Mouse (Mus musculus) induced T-regulatory cell, adult 2 months (primary cell): ENCODE results near the gene Hspa8.
A peak's percentile ranks its signal among the peaks of the same experiment; 100 is the strongest.

ENCODE experiments used
- DNase-seq: peaks from one replicate; pipeline ENCODE4 v3.0.0-alpha.2; 2012; ENCODE audit warnings: low read depth

Hspa8 gene

GRCm38 (mm10) chr9:40811860-40812259 is 11.1 kb downstream of the Hspa8 start:
- peak; percentile 76 for DNase-seq

GRCm38 (mm10) chr9:40814060-40814459 is 13.3 kb downstream of the Hspa8 start:
- DNase-seq = peak; percentile 62

GRCm38 (mm10) chr9:40817325-40818028 is 16.7 kb downstream of the Hspa8 start:
- DNase-seq = no peak

GRCm38 (mm10) chr9:40825601-40826000 is 24.8 kb downstream of the Hspa8 start:
- DNase-seq = no peak

- DNase-seq = no peak
Observed at GRCm38 (mm10) chr9:40827366-40827765, 26.6 kb downstream of the Hspa8 start.

- DNase-seq = peak; percentile 82
Observed at GRCm38 (mm10) chr9:40834569-40834968, 33.8 kb downstream of the Hspa8 start.

DNA sequence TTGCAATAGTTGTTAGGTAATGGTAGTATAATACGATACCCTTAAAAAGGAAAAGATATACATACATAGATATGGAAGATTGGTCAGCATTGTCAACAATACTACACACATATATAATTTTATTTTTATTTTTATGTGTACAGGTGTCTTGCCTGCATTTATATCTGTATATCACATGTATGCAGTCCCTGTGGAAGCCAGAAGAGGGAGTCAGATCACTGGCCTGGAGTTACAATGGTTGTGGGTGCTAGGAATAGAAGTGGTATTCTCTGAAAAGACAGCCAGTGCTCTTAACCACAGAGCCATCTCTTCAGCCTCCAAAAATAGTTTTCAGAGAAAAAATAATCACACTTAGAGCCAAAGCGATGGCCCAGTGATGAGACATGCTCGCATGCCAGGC is 35.9 kb downstream of the Hspa8 start:
- DNase-seq = no peak

DNA sequence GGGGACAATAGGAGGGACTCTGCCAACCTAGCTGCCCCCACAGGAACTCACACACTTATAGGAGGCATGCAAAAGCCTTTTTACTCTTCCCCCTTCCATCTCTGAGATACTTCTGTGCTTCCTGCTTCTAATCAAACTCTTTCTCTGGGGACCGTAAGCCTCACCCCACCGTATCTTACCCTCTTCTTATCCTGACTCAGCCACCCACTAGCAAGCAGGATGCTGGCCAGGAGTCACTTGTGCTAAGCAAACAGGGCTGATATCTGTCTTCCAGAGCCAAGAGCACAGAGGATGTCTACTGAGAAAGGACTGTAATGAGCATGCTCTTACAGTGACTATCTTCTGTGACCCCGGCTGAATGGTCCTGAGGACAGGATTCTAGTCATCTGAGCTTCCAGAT is 38.9 kb downstream of the Hspa8 start:
- DNase-seq = no peak

- DNase-seq = no peak
Observed at GRCm38 (mm10) chr9:40851515-40851914, 50.7 kb downstream of the Hspa8 start.

- DNase-seq = no peak
Observed at GRCm38 (mm10) chr9:40858461-40859160, 57.8 kb downstream of the Hspa8 start.

- DNase-seq = no peak
Observed at GRCm38 (mm10) chr9:40859196-40859595, 58.4 kb downstream of the Hspa8 start.
